Mouse (Mus musculus): ENCODE data around the gene Arsg. TPM values are rescaled to one million over a fixed set of nuclear protein-coding genes. Genes with fewer than 3 reads are reported as not detected.

Gene Arsg
- polyA plus RNA-seq (2015; fragmentation: Nextera tagmentation; extraction: Ambion mirVana), result 3.2 and 3.8 TPM in 2 replicates

GRCm38 (mm10) chr11:109473171-109474085, at the start of gene Arsg, which contains the start of gene Slc16a6:
Arsg (plus strand) TSS chr11:109473374.
Slc16a6 (minus strand) TSS chr11:109473598.
- under 1% methylated on average over 109 of the region's 111 CpGs for WGBS (ENCODE audit: insufficient replicate concordance)
- H3K4me1 ChIP-seq (ENCODE audit: control insufficient read depth, low read depth, low read length), result peaks cover 46% of the 10 kb centered on the region
- peak; percentile 86 for ATAC-seq (ENCODE audit: low read depth)

GRCm38 (mm10) chr11:109425392-109426271, 47.5 kb upstream of the Arsg start, which contains the start of gene Amz2:
Amz2 (plus strand) TSS chr11:109425946.
- Histone ChIP-seq H3K27ac (ENCODE audit: low read length) (peak within 1 kb of the TSS; percentile 90), H3K27me3 (ENCODE audit: control insufficient read depth, insufficient read depth, low read depth, low read length) (no peaks in the 10 kb centered on the region), H3K4me1 (ENCODE audit: control insufficient read depth, low read depth, low read length) (peaks cover 22% of the 10 kb centered on the region), H3K9me3 (replicated peaks; ENCODE audit: control insufficient read depth, low read length) (0 out of 2 replicates have a peak, but pooled peaks cover 2% of the 10 kb centered on the region), H3K4me3 (ENCODE audit: low read depth, low read length) (peak within 1 kb of the TSS; percentile 81), H3K36me3 (ENCODE audit: control insufficient read depth, insufficient read depth) (peaks cover 2% of the 10 kb centered on the region; the same call in 1 of the 2 replicates), H3K9ac (ENCODE audit: low read depth, low read length) (peak within 1 kb of the TSS; percentile 74), H3K4me2 (ENCODE audit: low read depth, low read length) (peak within 1 kb of the TSS; percentile 82)
- peak; percentile 93 for ATAC-seq (ENCODE audit: low read depth)
- under 1% methylated on average over 65 of the region's 65 CpGs for WGBS (ENCODE audit: insufficient replicate concordance)

More at GRCm38 (mm10) chr11:109473171-109474085, at the start of gene Arsg, which contains the start of gene Slc16a6:
- peaks cover 6% of the 10 kb centered on the region for H3K36me3 ChIP-seq (ENCODE audit: control insufficient read depth, insufficient read depth)
- H3K27me3 ChIP-seq (ENCODE audit: control insufficient read depth, insufficient read depth, low read depth, low read length), result no peaks in the 10 kb centered on the region
- peak within 1 kb of the TSS; percentile 97 for H3K27ac ChIP-seq (ENCODE audit: low read length)
- H3K4me3 ChIP-seq (ENCODE audit: low read depth, low read length), result peak within 1 kb of the TSS; percentile 89
- H3K4me2 ChIP-seq (ENCODE audit: low read depth, low read length), result peak within 1 kb of the TSS; percentile 96
- H3K9ac ChIP-seq (ENCODE audit: low read depth, low read length), result peak within 1 kb of the TSS; percentile 98
- no peaks in the 10 kb centered on the region for H3K9me3 ChIP-seq (replicated peaks; ENCODE audit: control insufficient read depth, low read length)

GRCm38 (mm10) chr11:109426272-109426586, 46.9 kb upstream of the Arsg start:
- Histone ChIP-seq H3K36me3 (ENCODE audit: control insufficient read depth, insufficient read depth) (peaks cover 2% of the 10 kb centered on the region; the same call in 1 of the 2 replicates), H3K9me3 (replicated peaks; ENCODE audit: control insufficient read depth, low read length) (0 out of 2 replicates have a peak, but pooled peaks cover 2% of the 10 kb centered on the region), H3K4me1 (ENCODE audit: control insufficient read depth, low read depth, low read length) (peaks cover 22% of the 10 kb centered on the region), H3K27ac (ENCODE audit: low read length) (peak overlapping the region; percentile 90), H3K27me3 (ENCODE audit: control insufficient read depth, insufficient read depth, low read depth, low read length) (no peaks in the 10 kb centered on the region), H3K4me2 (ENCODE audit: low read depth, low read length) (peak overlapping the region; percentile 82), H3K9ac (ENCODE audit: low read depth, low read length) (peak overlapping the region; percentile 74), H3K4me3 (ENCODE audit: low read depth, low read length) (peak overlapping the region; percentile 81)
- 2% methylated on average over 11 of the region's 11 CpGs for WGBS (ENCODE audit: insufficient replicate concordance)
- no peak for ATAC-seq (ENCODE audit: low read depth)

- Histone ChIP-seq H3K27me3 (ENCODE audit: control insufficient read depth, insufficient read depth, low read depth, low read length) (no peaks in the 10 kb centered on the region), H3K36me3 (ENCODE audit: control insufficient read depth, insufficient read depth) (peaks cover 2% of the 10 kb centered on the region; the same call in 1 of the 2 replicates), H3K4me3 (ENCODE audit: low read depth, low read length) (no peak overlapping the region), H3K9ac (ENCODE audit: low read depth, low read length) (no peak overlapping the region), H3K27ac (ENCODE audit: low read length) (no peak overlapping the region), H3K9me3 (replicated peaks; ENCODE audit: control insufficient read depth, low read length) (no peaks in the 10 kb centered on the region), H3K4me1 (ENCODE audit: control insufficient read depth, low read depth, low read length) (peaks cover 22% of the 10 kb centered on the region), H3K4me2 (ENCODE audit: low read depth, low read length) (no peak overlapping the region)
- ATAC-seq (ENCODE audit: low read depth), result no peak
- 86% methylated on average over 5 of the region's 5 CpGs for WGBS (ENCODE audit: insufficient replicate concordance)
Observed at GRCm38 (mm10) chr11:109427353-109427752, 45.8 kb upstream of the Arsg start.

GRCm38 (mm10) chr11:109434233-109434798, 38.9 kb upstream of the Arsg start:
- no peaks in the 10 kb centered on the region for H3K9me3 ChIP-seq (replicated peaks; ENCODE audit: control insufficient read depth, low read length)
- no peaks in the 10 kb centered on the region for H3K27me3 ChIP-seq (ENCODE audit: control insufficient read depth, insufficient read depth, low read depth, low read length)
- H3K27ac ChIP-seq (ENCODE audit: low read length), result no peak overlapping the region
- no peak overlapping the region for H3K4me2 ChIP-seq (ENCODE audit: low read depth, low read length)
- H3K36me3 ChIP-seq (ENCODE audit: control insufficient read depth, insufficient read depth), result peaks cover 9% of the 10 kb centered on the region
- H3K4me3 ChIP-seq (ENCODE audit: low read depth, low read length), result no peak overlapping the region
- no peak for ATAC-seq (ENCODE audit: low read depth)
- H3K4me1 ChIP-seq (ENCODE audit: control insufficient read depth, low read depth, low read length), result peaks cover under 1% of the 10 kb centered on the region; the same call in 1 of the 2 replicates
- H3K9ac ChIP-seq (ENCODE audit: low read depth, low read length), result no peak overlapping the region
- WGBS (ENCODE audit: insufficient replicate concordance), result 73% methylated on average over 16 of the region's 16 CpGs

GRCm38 (mm10) chr11:109436889-109437288, 36.3 kb upstream of the Arsg start:
- no peak overlapping the region for H3K27ac ChIP-seq (ENCODE audit: low read length)
- WGBS (ENCODE audit: insufficient replicate concordance), result 55% methylated on average over 8 of the region's 8 CpGs
- ATAC-seq (ENCODE audit: low read depth), result no peak

GRCm38 (mm10) chr11:109439209-109439608, 34.0 kb upstream of the Arsg start:
- Histone ChIP-seq H3K27ac (ENCODE audit: low read length) (no peak overlapping the region; the same call in 1 of the 2 replicates), H3K4me2 (ENCODE audit: low read depth, low read length) (peak overlapping the region; percentile 86), H3K36me3 (ENCODE audit: control insufficient read depth, insufficient read depth) (peaks cover 7% of the 10 kb centered on the region; the same call in 1 of the 2 replicates), H3K4me3 (ENCODE audit: low read depth, low read length) (no peak overlapping the region; the same call in 1 of the 2 replicates), H3K9ac (ENCODE audit: low read depth, low read length) (no peak overlapping the region), H3K4me1 (ENCODE audit: control insufficient read depth, low read depth, low read length) (peaks cover 23% of the 10 kb centered on the region), H3K9me3 (replicated peaks; ENCODE audit: control insufficient read depth, low read length) (no peaks in the 10 kb centered on the region), H3K27me3 (ENCODE audit: control insufficient read depth, insufficient read depth, low read depth, low read length) (no peaks in the 10 kb centered on the region)
- no peak for ATAC-seq (ENCODE audit: low read depth)
- 35% methylated on average over 5 of the region's 5 CpGs for WGBS (ENCODE audit: insufficient replicate concordance)

More at GRCm38 (mm10) chr11:109436889-109437288, 36.3 kb upstream of the Arsg start:
- no peaks in the 10 kb centered on the region for H3K9me3 ChIP-seq (replicated peaks; ENCODE audit: control insufficient read depth, low read length)
- H3K9ac ChIP-seq (ENCODE audit: low read depth, low read length), result no peak overlapping the region
- no peaks in the 10 kb centered on the region for H3K27me3 ChIP-seq (ENCODE audit: control insufficient read depth, insufficient read depth, low read depth, low read length)
- peaks cover 17% of the 10 kb centered on the region for H3K4me1 ChIP-seq (ENCODE audit: control insufficient read depth, low read depth, low read length)
- H3K36me3 ChIP-seq (ENCODE audit: control insufficient read depth, insufficient read depth), result peaks cover 7% of the 10 kb centered on the region
- H3K4me3 ChIP-seq (ENCODE audit: low read depth, low read length), result no peak overlapping the region
- H3K4me2 ChIP-seq (ENCODE audit: low read depth, low read length), result no peak overlapping the region

GRCm38 (mm10) chr11:109439829-109440340, 33.3 kb upstream of the Arsg start:
- Histone ChIP-seq H3K4me1 (ENCODE audit: control insufficient read depth, low read depth, low read length) (peaks cover 23% of the 10 kb centered on the region), H3K27ac (ENCODE audit: low read length) (peak overlapping the region; percentile 10; the same call in 1 of the 2 replicates), H3K27me3 (ENCODE audit: control insufficient read depth, insufficient read depth, low read depth, low read length) (no peaks in the 10 kb centered on the region), H3K4me3 (ENCODE audit: low read depth, low read length) (peak overlapping the region; percentile 66), H3K4me2 (ENCODE audit: low read depth, low read length) (peak overlapping the region; percentile 86), H3K36me3 (ENCODE audit: control insufficient read depth, insufficient read depth) (0 out of 2 replicates have a peak, but pooled peaks cover 4% of the 10 kb centered on the region), H3K9ac (ENCODE audit: low read depth, low read length) (peak overlapping the region; percentile 69), H3K9me3 (replicated peaks; ENCODE audit: control insufficient read depth, low read length) (no peaks in the 10 kb centered on the region)
- ATAC-seq (ENCODE audit: low read depth), result peak; percentile 80
- WGBS (ENCODE audit: insufficient replicate concordance), result 3% methylated on average over 32 of the region's 32 CpGs

Data from liver, embryonic 16.5 days (tissue).